Mouse (Mus musculus) neural tube, embryonic 10.5 days (tissue): ENCODE results near the gene Gm42715.
A peak's percentile ranks its signal among the peaks of the same experiment; 100 is the strongest.

Experiments used
- DNase-seq: peaks from one replicate; pipeline ENCODE4 v3.0.0-alpha.2; 2017; ENCODE audit warnings: low spot score; ENCODE audit errors: extremely low spot score

Gm42715 gene

GRCm38 (mm10) chr7:127585031-127585430 lies 65.6 kb downstream of the Gm42715 start:
- no peak for DNase-seq

GRCm38 (mm10) chr7:127586149-127586548 lies 66.8 kb downstream of the Gm42715 start:
- no peak for DNase-seq

GRCm38 (mm10) chr7:127587196-127587595 lies 67.8 kb downstream of the Gm42715 start:
- no peak for DNase-seq

DNA sequence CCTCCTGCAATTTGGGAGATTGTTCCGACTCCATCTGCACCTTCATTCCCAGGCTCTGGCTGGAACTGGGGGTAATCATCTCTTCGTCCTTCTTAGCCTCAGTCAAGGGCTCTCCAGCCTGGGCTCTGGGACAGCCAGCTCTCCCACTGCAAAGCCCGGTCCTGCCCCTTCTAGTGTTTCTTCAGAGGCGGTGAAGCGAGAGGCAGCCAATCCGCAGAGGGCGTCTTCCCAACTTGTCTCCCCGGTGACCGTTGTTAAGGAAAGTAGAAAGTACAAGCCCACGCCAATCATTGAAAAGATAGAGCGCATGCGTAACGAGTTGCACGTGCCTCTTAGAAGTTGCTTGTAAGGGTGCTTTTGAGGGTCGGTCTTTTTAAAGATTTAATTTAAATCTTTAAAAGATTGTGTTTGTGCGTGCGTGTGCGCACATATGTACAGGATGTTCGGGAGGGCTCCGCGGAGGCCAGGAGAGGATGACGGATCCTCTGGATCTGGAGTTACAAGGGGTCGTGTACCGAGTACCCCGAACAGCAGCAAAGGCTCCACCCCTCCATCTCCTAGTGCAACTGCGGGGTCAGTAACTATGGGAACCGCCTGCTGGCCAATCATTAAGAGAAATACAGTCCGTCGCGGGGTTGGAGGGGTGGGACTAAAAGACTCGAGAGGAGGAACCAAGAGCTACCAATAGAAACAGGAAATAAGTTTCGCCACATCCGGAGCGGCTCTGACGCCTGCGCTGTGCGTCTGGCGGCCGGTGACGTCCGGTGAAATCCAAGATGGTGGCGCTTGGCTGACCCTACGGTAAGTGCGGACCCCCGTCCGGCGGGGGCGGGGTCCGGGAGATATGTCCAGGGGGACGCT lies 68.9 kb downstream of the Gm42715 start, which contains the start of the genes Ccdc189 and Rnf40:
Gene Ccdc189, minus strand, starts transcription at position 585 of the 861 bp plus-strand sequence.
Gene Rnf40, plus strand, starts transcription at position 757 of the 861 bp plus-strand sequence.
- peak; percentile 93 for DNase-seq

DNA sequence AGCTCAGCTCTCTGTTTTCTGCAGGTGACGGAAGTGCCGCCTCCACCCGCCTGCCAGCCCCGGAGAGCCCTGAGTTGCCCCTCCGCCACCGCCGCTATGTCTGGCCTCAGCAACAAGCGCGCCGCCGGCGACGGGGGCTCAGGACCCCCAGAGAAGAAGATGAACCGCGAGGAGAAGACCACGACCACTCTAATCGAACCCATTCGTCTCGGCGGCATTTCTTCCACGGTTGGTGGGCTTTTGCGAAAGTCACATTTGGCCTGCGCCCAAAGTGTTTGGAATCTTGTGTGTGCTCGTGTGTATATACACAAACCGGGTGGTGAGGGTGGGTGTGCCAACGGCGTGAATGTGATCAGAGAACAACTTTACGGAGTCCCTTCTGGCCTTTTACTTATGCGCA lies 69.5 kb downstream of the Gm42715 start:
- no peak for DNase-seq

GRCm38 (mm10) chr7:127589637-127590036 lies 70.3 kb downstream of the Gm42715 start:
- no peak for DNase-seq

- no peak for DNase-seq
Observed at GRCm38 (mm10) chr7:127591108-127591507, 71.7 kb downstream of the Gm42715 start.

DNA sequence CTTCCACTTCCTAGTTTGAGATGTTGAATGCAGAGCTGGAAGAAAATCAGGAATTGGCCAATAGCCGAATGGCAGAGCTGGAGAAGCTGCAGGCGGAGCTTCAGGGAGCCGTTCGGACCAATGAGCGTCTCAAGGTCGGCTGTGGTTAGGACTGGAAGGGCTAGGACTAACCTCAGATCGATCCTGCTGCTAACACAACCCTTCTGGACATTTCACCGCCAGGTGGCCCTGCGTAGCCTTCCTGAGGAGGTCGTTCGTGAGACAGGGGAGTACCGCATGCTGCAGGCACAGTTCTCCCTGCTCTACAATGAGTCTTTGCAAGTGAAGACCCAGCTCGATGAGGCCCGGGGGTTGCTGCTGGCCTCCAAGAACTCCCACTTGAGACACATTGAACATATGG lies 73.2 kb downstream of the Gm42715 start:
- DNase-seq, result no peak

DNA sequence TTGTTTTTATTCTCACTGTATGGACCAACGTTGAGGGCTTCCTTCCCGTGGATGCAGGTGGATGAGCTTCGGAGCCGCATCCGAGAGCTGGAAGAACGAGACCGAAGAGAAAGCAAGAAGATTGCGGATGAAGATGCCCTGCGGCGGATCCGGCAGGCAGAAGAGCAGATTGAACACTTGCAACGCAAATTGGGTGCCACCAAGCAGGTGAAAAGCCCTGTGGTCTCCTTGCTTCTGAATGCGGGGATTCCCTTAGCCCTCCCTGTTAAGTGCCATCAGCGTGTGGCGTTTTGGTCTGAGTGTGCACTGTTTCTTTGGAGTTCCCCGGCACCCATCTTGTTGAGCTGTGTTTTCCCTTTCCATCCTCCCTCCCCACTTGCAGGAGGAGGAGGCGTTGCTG lies 77.4 kb downstream of the Gm42715 start:
- DNase-seq, result no peak

- no peak for DNase-seq
Observed at GRCm38 (mm10) chr7:127600612-127601011, 81.2 kb downstream of the Gm42715 start.

GRCm38 (mm10) chr7:127601735-127602134 lies 82.4 kb downstream of the Gm42715 start:
- no peak for DNase-seq

GRCm38 (mm10) chr7:127602903-127603302 lies 83.5 kb downstream of the Gm42715 start:
- DNase-seq, result no peak

GRCm38 (mm10) chr7:127604256-127604655 lies 84.9 kb downstream of the Gm42715 start:
- no peak for DNase-seq

- no peak for DNase-seq
Observed at GRCm38 (mm10) chr7:127607150-127607549, 87.8 kb downstream of the Gm42715 start.

DNA sequence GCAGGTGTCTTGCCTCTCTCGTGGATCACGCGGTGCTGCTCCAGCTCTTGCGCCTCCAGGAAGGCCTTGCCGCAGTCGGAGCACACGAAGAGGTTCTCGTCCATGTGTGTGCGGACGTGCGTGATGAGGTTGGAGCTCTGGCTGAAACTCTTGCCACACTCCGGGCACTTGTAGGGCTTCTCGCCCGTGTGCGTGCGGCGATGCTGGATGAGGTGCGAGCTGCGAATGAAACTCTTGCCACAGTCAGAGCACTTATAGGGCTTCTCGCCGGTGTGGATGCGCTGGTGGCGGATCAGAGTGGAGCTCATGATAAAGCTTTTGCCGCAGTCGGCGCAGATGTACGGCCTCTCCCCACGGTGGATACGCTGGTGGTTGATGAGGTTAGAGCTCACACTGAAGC lies 91.6 kb downstream of the Gm42715 start:
- DNase-seq, result no peak

GRCm38 (mm10) chr7:127611561-127611960 lies 92.2 kb downstream of the Gm42715 start:
- DNase-seq, result no peak

- DNase-seq, result no peak
Observed at GRCm38 (mm10) chr7:127613501-127613900, 94.1 kb downstream of the Gm42715 start.

DNA sequence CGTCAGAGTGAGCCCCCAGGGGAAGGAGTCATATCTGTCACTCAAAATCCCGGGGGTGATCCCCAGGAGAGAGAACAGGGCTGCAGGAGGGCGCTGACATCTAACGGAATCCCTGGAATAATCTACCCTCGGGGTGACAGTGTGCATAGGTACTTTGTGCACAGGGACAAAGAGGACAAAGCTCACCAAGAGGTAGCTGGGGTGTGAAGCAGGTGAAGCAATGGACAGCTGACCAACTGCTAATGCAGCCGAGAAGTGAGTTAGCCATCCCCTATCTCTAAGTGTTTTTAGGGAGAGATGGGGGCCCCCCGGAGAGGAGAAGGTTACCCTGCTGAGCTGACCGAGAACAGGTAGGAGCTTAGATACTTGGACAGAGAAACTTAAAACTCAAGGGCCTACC lies 94.7 kb downstream of the Gm42715 start:
- no peak for DNase-seq

GRCm38 (mm10) chr7:127614511-127614890 lies 95.1 kb downstream of the Gm42715 start:
- DNase-seq, result no peak

DNA sequence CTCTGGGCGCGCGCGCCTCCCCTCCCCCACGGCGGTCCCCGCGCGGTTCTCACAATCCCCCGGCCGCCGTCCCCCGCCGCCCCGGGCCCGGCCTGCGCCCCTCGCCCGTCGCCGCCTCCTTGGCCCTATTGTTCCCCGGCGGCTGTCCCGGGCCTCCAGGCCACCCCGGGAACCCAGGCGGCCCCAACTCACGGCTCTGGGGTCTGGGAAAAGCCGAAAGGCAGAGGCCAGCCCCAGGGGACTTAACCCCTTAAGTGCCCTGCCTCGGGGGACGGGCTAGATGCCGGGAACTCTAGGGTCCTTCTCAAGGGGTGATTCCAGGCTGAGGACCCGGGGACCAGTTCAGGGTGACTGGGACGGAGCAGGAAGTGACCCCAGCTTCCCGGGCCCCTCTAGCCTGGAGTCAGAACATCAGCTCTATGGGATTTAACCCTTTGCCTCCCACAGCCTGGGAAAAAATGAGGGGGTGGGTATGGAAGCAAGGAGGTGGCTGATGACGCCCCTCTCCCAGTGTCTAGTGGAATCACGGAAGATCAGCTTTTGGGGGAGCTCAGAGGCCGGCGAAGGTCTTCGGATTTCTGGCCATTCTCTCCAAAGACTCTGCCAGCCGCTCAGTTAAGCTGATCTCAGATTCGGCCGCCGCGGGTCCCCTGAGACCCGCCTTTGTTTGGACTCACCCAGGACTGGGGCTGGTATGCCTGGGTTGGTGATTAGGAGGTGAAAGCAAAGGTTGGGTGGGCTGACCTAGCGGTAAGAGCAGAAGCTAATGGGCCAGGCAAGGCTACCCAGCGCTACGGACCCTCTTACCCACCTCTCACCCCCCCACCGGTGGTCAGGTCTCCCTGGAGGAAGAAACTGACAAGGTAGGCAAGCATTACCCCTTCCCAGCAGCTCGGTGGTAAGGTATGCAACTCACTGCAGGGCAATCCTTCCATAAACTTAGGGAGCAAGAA lies 95.8 kb downstream of the Gm42715 start, which contains the start of gene Zfp629:
Gene Zfp629, minus strand, starts transcription at position 907 of the 953 bp plus-strand sequence.
- peak; percentile 91 for DNase-seq

GRCm38 (mm10) chr7:127616336-127616735 lies 97.0 kb downstream of the Gm42715 start:
- no peak for DNase-seq
